Mouse (Mus musculus): ENCODE data around the gene Abr.

The Abr gene

GRCm38 (mm10) chr11:76489407-76489806 is 132.7 kb downstream of the Abr start:
- no peak for DNase-seq

- DNase-seq, result no peak
Measured at GRCm38 (mm10) chr11:76487024-76487423, 135.1 kb downstream of the Abr start.

- DNase-seq, result no peak
Measured at GRCm38 (mm10) chr11:76484033-76484432, 138.1 kb downstream of the Abr start.

- peak; percentile 37 for DNase-seq
Measured at GRCm38 (mm10) chr11:76483171-76483727, 138.9 kb downstream of the Abr start.

- no peak for DNase-seq
Measured at GRCm38 (mm10) chr11:76482697-76483096, 139.4 kb downstream of the Abr start.

GRCm38 (mm10) chr11:76482183-76482582 is 139.9 kb downstream of the Abr start:
- DNase-seq, result peak; percentile 24

GRCm38 (mm10) chr11:76479729-76480128 is 142.4 kb downstream of the Abr start:
- DNase-seq, result no peak

GRCm38 (mm10) chr11:76478676-76479655 is 143.1 kb downstream of the Abr start:
- DNase-seq, result no peak

- DNase-seq, result no peak
Measured at GRCm38 (mm10) chr11:76477095-76477525, 145.0 kb downstream of the Abr start.

- no peak for DNase-seq
Measured at GRCm38 (mm10) chr11:76476376-76477094, 145.6 kb downstream of the Abr start.

- DNase-seq, result no peak
Measured at GRCm38 (mm10) chr11:76472617-76473016, 149.5 kb downstream of the Abr start.

- no peak for DNase-seq
Measured at GRCm38 (mm10) chr11:76469311-76469998, 152.7 kb downstream of the Abr start.

GRCm38 (mm10) chr11:76468347-76468746 is 153.8 kb downstream of the Abr start:
- peak; percentile 52 for DNase-seq

GRCm38 (mm10) chr11:76467487-76468005 is 154.6 kb downstream of the Abr start:
- DNase-seq, result no peak

GRCm38 (mm10) chr11:76467073-76467472 is 155.0 kb downstream of the Abr start:
- no peak for DNase-seq

GRCm38 (mm10) chr11:76465879-76466278 is 156.2 kb downstream of the Abr start:
- no peak for DNase-seq

GRCm38 (mm10) chr11:76461696-76462095 is 160.4 kb downstream of the Abr start:
- DNase-seq, result no peak

- DNase-seq, result no peak
Measured at GRCm38 (mm10) chr11:76461201-76461600, 160.9 kb downstream of the Abr start.

GRCm38 (mm10) chr11:76459489-76459888 is 162.6 kb downstream of the Abr start:
- no peak for DNase-seq

GRCm38 (mm10) chr11:76458730-76459129 is 163.4 kb downstream of the Abr start:
- DNase-seq, result no peak

GRCm38 (mm10) chr11:76456897-76457296 is 165.2 kb downstream of the Abr start:
- no peak for DNase-seq

GRCm38 (mm10) chr11:76456233-76456632 is 165.9 kb downstream of the Abr start:
- peak; percentile 83 for DNase-seq

- peak; percentile 68 for DNase-seq
Measured at GRCm38 (mm10) chr11:76454492-76454891, 167.6 kb downstream of the Abr start.
